Mouse (Mus musculus): ENCODE results near the gene Il18rap.

Il18rap gene

DNA sequence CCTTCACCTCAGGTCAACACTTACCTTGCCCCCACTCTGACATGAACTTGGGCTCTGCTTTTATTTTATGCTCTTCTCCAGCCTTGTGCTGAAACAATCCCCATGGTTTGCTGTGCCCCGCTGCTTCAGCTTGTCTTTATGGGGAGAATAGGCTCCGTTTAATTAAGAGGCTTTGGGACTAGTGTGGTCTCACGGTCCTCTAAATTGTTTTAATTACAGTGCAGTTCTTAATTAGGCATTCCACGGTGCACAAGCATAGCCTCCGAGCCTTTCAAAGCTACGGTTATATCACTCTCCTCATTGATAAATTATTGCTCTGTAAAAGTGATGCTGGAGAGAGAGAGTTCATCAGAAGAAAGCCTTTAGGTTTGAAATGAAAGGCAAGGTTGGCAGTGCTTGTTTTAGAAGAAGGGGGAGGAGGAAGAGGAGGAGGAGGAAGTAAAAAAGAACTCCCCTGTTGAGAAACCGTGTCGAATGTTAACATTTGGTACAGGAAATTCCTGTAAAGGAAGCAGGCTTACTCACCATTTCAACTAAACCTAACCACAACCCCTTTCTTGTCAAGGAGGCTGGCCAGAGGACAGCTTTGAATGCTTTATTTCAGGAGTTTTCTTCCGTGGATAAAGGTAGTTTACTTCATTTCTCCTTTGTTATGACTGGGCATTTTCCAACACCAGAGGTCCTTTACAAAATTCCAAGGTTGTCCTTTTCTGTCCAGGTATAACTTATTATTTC is at the start of gene Il18rap:
Gene Il18rap (plus strand): TSS at position 512 of the 735 bp plus-strand sequence.
- in situ Hi-C loops (cut with MseI, MboI): no loop called here

DNA sequence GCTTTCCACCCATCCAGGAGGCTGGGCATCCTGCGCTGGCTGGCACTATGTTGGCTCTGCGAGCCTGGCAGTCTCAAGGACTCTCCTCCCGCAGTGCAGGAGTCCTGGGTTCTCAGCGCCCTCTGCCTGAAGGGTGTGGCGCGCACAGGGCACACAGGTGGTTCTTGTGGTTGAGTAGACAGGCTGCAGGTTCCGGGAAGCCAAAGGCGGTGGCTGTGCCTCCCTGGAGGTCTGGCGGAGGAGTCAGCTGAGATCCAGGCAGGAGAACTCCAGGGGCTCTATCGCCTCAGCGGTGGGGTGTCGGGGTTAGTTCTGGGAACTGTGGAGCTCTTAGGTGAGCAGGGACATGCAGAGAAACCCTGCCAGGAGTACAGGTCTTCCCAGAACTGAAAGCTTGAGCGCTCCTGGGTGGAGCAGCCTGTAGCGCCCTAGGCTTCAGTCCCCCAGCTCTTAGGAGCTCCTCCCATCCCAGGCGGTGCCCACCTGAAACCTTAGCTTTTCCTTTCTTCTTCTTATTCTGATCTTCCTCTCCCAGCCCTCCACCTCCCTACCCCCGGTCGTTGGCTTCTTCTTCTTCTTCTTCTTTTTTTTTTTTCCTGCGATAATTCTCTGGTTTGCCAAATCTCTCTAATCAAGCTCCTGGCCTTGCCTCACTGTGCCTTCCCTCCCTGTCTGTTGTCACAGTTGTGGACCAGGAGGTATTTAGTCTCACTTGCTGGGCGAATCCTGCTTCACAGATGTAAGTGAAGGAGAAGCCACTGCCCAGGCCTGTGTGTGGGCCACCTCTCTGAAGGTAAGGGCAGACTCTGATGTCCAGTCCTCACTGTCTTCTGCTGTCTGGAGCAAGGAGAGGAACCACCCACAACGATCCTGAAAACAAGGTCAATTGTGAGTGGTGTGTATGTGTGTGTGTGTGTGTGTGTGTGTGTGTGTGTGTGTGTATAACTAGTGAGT is 49.4 kb upstream of the Il18rap start, which contains the start of gene Il18r1:
Gene Il18r1 (plus strand): TSS at position 76 of the 954 bp plus-strand sequence.
- in situ Hi-C loops (cut with MseI, MboI): no loop called here

DNA sequence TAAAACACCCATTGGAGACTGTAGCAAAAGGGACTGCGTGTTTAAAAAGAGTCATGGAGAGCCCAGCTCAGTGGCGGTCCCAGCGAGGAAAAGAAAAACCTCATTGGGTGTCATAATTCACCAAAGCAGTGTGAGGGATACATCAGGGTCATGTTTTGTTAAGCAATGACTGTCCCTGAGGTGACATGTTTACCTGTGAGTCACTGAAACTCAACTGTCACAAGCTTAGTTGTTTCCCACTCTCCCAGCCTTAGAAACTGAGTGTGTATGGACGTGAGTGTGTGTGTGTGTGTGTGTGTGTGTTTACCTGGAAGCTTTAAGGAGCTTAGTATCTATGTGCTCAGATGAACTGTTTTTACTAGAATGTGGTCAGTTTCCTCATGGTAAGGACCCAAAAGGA is 47.9 kb upstream of the Il18rap start:
- in situ Hi-C loops (cut with MseI, MboI): no loop called here

DNA sequence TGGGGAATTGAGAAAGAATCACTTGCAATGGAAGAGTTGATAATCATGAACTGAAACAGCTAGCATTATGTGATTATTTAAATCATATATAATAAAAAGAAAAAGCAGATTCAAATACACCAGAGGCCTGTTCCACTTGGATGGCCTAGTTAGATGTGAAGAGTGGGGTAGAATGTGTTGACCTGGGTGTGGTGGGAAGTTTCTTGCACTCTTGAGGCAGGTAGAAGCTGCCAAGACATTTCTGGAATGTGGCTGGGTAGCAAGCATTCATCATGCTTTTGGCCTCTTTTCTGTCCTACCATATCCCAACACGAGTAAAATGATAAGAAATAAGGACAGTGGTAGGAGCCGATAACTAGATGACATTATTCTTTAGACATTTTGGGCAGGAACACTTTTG is 46.4 kb upstream of the Il18rap start:
- in situ Hi-C loops (cut with MseI, MboI): no loop called here

DNA sequence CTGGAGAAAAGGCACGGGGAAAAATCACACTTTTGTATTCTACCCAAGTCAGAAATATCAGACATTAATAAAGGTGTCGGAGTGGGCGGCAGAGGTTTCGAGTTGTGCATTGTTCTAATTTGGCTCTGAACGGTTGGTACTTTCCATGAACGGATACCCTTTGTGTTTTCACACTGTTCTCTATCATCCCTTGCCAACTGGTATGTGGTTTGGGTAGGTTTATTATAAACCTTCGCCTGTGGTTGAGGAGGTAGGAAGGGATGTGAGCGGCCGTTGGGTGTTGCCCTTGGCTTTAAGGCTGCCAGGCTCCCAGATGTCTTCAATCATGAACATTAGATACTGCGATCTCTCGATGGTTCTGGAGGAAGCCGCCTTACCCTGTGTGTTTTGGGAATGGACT is 45.3 kb upstream of the Il18rap start:
- in situ Hi-C loops (cut with MseI, MboI): no loop called here

DNA sequence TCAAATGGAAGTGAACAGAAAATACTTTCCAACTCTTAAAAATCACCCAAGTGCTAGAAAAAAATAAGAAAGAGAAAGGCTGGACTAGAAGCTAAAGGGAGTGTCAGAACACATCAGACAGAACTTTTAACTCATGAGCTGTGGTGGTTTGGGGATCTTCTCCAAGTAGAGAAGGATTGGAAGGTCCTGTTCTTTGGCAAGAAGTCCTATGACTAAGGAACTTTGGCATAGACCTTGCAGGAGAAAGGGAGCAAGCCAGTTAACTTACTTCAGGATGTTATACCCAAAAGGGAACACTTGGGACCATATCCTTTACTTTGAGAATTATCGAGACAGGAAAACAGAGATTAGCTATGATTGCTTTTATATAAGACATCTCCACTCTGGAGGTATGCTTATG is 42.8 kb upstream of the Il18rap start:
- in situ Hi-C loops (cut with MseI, MboI): no loop called here

DNA sequence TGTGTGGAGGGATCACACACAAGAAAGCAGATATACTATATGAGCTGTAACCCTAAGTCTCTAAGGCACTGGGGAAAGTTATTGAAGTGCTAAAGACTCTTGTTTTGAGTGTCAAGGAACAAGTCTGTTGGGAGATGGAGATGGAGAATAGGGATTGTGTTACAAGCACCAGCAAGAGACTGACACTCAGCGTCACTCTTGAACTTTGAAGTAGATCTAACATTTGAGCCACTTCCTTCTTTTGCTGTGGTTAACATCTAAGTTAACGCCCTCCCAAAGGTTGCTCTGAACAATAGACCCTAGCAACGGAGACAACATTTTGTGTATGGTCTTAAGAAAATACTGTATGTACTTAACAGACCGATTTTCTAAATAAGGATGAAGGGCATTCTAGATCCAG is 41.5 kb upstream of the Il18rap start:
- in situ Hi-C loops (cut with MseI, MboI): no loop called here

DNA sequence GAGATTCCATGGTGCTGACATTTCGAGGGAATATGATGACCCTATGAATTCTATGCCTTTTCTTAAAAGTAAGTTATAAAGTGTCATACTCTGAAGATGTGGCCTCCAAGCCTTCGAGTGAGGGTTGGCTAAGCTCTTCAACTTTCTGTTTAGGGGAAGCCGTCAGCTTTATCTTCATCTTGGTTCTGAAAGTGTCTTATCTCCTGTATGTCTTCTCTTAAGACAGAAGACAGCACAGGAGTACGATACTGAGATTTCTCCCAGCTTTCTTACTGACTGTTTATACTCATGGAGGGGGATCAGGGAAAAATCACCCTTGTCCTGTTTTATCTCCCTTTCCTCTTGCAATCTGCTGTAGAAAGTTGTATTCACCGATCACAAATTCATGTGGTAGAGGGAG is 40.8 kb upstream of the Il18rap start:
- in situ Hi-C loops (cut with MseI, MboI): no loop called here

DNA sequence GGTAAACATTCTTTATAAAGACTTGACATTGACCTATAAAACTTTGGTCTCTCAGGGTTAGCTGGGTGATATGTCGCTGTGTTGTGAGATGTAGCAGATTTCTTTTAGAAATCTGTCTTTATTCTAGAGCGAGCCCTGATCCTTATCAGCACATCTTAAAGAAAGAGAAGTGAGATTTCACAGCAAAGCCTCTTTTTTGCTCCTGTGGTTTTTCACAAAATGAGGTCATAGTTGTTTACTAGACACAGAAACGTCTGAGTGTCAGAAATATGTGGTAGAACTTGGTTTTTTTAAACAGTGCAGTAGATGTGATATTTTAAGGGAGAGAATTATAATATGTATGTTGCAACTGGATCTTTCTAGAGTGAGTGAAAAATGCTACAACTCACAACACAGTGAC is 39.5 kb upstream of the Il18rap start:
- in situ Hi-C loops (cut with MseI, MboI): no loop called here

DNA sequence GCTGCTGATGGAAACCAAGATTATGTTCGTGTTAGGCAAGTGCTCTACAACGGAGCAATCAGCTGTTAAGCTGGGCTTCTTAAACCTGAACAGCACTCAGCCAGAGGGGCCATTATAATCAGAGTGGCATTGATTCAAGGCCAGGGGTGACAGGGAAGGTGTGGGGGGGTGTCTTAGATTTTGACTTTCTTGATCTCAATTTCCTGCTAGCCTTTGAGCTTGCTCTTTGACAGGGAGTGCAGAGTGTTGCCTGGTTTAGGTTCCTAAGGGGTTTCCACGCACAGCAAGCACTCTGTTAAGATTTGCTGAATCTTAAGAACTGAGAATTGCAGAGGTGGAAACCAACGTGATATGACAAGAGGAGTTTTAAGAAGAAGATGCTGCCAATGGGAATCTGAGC is 38.4 kb upstream of the Il18rap start:
- in situ Hi-C loops (cut with MseI, MboI): no loop called here

DNA sequence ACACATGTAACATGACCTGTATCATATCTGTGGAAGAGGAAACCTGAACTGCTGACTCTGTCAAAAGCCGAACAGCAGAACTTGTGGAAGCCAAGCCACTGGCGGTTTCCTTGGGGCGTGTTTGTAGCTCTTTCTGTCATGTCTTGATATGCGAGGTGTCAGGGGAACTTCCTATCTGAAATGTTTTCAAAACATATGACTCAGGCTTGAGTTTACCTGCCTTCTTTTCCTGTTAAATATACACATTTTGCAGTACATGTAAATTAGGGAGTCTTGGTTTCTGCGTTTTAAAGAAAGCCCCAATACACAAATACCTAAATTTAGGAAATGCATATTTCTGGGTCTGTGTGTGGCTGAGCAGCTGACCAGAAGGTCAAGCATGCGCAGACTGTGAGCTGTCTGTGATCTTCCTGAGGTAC is 35.6 kb upstream of the Il18rap start:
- in situ Hi-C loops (cut with MseI, MboI): no loop called here

DNA sequence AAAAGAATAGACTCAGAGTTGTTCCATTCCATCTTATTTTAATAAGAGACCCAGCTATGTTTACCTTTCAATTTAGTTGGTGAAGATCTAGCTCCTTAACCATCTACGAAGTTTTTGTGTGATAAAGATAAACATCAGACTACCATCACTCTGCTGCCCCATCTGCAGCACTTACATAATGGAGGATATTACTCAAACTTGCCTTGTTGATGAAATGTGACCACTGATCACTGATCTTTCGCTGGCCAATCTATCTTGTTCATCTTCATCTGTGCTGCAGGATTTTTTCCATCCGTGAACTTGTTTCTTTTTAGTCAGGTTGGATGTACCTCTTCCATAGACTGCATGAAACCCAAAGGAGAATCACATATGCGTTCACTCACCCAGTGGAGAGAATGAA is 20.6 kb upstream of the Il18rap start:
- in situ Hi-C loops (cut with MseI, MboI): no loop called here

DNA sequence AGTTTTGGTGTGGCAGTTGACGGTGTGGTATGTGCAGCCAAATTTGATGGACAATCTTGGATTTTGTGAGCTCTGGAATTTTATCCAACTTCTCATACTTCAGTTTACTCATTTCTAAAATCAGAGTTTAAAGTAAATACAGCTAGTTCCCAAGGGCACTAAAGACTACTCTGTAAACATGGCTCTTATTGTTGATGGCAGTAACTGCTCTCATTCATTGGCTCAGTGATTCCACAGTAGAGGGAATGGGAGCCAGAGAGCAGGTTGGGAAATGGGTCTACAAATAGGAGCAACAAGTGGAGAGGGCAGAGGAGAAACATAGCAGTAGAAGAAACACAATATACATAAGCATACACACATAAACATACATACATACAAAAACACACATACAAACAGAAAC is 15.5 kb upstream of the Il18rap start:
- in situ Hi-C loops (cut with MseI, MboI): no loop called here

DNA sequence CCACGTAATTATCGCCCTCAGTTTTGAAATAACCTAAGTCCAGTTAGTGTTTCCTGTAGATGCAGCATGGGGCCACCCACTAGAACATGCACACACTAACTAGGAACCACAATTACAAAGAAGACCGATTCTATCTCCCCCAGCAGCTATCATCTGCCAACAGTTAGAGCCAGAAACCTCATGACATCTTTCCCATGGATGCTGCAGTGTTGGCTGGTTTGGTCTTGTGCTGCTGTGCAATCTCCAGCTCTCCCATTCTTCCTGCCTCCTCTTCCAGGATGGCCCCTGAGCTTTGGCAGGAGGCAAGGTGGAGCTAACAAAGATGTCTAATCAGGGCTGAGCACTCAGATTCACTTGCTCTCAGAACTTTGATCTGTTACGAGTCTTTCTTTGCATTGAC is 14.0 kb upstream of the Il18rap start:
- in situ Hi-C loops (cut with MseI, MboI): no loop called here

DNA sequence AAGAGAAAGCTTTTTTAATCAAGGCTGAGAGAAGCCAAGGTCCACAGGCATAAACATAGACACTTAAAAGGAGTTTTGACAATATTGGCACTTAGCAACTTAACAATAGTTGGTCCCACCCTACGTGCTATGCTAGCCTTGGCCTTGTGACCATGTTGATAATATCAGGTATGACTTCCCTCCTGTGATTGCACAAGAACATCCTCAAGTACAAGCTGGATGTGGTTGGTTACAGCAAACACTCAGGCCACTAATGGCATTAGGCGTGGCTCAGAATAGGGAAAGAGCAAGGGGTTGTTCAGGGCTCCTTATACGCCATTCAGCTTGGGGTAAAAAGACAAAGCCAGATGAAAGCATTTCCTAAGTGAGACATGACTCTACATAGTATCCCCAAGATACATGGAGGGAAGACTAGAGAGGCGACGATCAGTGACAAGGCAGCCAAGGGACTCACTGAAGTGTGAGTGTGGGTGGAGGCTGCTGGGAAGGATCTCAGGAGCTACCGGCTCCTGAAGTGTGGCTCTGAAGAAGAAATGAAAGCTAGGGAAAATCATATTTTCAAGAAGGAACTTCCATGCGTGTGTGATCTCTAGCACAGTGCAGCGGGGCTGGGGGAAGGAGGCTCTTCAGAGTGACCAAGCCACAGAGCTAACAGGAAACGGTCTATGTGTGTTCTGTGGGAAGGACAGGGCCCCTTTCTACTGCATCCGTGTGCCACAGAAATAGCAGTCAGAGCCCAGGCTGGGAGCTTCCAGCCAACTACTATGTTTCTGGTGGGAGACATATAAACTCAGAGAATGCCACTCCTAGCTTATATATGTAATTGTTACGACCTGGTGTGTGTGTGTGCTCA is 13.4 kb upstream of the Il18rap start:
- in situ Hi-C loops (cut with MseI, MboI): no loop called here

DNA sequence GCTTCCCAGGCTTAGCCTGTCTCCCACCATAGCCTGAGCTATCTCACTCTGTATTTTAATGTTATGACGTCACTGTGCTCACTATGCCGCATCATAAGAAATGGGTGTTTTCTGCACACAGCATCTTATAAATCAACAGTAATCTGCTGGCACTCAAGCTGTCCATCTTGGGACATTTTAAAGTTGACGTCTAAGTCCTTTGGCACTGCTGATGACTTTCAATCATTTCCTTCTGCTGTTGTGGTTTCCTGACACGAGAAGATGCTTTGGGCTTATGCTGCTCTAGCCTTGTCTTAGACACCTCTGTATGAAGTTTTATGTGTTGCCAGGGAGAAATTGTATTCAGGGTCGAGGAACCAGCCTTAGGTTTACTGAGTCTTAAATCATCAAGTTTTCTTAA is 10.6 kb upstream of the Il18rap start:
- in situ Hi-C loops (cut with MseI, MboI): no loop called here

DNA sequence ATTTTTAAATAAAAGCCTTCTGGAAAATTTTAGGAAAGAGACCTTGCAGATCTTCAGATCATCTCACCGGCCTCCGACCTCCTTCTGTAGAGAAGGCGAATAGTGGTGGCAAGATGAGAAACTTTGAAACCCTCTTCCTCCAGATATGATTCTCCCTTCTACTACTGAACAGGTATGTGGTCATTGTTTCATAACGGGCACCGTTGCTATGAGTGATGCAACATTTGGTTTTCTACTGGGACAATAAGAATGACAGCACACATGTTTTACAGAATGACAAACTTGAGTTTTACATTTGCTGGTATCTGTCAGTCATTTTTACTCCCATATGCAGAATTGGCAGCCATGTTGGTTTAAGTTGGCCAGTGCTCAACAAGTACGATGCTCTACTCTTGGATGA is 1.2 kb downstream of the Il18rap start:
- in situ Hi-C loops (cut with MseI, MboI): no loop called here

DNA sequence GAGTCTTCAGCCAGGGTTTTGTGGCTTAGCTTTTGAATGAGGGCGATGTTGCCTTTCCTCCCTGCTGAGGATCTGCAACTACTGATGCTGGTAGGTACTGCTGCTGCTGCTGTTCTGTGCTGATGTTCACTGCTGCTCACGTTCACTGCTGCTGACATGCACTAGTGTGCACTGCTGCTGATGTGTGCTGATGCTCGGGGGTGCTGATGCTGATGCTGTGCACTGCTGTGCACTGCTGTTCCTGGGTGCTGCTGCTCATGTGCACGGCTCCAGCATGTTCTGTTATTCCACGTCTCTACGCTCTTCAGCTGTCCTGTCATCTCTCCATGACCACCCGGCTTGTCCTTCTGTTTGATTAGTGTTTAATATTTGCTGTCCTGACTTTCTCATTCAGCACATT is 7.8 kb downstream of the Il18rap start:
- in situ Hi-C loops (cut with MseI, MboI): no loop called here

DNA sequence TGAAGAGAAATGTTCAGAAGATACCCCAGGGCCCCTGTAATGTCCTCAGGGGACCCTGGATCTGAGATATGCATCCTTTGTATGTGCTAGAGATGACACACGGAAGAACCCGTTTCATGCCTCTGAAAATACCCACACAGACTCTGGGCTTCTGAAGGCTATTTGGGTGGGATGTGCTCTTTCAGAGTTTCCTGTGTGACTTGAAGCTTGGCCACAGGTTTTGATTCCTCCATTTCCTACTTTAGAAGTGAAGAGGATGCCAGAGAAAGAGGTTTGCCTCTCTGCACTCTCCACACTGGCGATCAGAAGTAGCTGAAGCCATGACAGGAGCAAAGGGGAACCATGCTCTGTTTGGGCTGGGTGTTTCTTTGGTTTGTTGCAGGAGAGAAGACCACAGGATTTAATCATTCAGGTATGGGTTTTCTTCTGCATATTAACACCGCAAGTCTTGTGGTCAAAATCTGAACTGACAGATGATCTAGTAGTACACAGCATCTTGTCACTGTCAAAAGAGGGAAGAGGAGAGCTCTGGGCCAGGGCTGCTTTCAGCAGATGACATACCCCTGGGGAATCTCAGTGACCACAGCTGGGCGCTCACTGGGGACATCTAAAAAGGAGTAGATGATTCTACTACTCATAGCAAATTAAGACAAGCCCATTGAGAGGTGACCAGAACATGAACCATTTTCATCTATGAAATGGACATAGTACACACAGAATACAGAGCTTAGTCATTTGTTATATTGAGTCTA is 9.0 kb downstream of the Il18rap start:
- in situ Hi-C loops (cut with MseI, MboI): no loop called here

DNA sequence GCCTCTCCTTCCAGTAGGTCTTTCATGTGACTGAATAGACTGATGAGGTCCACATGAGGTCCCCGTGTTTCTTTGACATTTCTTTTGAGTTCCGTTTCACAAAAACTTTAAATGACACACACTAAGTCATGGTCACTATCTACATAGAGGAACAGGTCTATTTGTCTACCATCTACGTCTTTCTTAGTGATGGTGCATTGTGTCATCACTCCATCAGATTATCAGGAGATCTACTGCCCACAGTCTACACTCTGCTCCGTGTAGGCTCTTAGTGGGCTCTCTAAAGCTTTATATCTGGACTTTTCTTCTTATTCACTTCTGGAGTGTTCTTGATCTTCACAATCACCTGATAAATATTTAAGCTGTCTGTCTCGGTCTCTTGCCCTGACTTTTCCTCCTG is 14.1 kb downstream of the Il18rap start:
- in situ Hi-C loops (cut with MseI, MboI): no loop called here

DNA sequence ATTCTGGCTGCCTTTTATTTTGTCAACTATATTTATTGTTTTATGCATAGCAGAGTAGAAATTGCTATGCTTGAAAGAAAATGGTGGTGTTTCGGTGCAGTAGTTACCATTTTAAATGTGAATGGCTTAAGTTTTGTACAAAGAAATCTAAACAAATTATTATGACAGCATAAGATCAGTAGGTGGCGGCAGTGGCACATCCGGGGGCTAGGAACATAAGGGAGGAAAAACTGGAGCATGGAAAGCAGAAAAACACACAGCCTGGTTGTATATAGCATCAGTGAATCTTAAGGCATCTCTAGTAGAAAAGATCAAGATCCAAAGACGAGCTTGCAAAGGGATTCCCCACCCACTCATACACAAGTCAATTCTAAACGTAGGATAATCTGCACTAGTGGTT is 22.4 kb downstream of the Il18rap start:
- in situ Hi-C loops (cut with MseI, MboI): no loop called here

All from mouse trophoblast stem cell (cell line).